Mouse (Mus musculus) heart, postnatal 14 days (tissue): ENCODE results near the gene Plbd2. TPM values are rescaled to one million over a fixed set of nuclear protein-coding genes. Genes with fewer than 3 reads are reported as not detected.

Source experiments
- DNase-seq, 2 experiments: peaks; one replicate each; pipeline ENCODE4 v3.0.0; 2021 to 2022
- intact Hi-C: fragments of 180-260 bp; cut with DNase I; formaldehyde crosslinking; loops from one replicate; pipeline ENCODE4 v1.15.1; 2025
- long read RNA-seq, 2 experiments: library from polyadenylated mRNA; stranded (forward); transcript quantifications; one replicate each; pipeline ENCODE4 v2.0.0; 2021
- total RNA-seq, 2 experiments: library from RNA; stranded (reverse); gene quantifications; 2 replicates each; pipeline ENCODE4 v1.2.3; 2021

Gene Plbd2
- 10 to 100 TPM; 37.5 to 42.2 TPM for total RNA-seq
- long read RNA-seq, experiment 1, full-length matches to known transcripts, result 54 of 65 reads
- long read RNA-seq, experiment 1, partial matches to known transcripts, result 8 of 65 reads
- long read RNA-seq, experiment 1, other reads (novel, unspliced or antisense), result 3 of 65 reads
- long read RNA-seq, experiment 2, full-length matches to known transcripts, result 45 of 58 reads
- long read RNA-seq, experiment 2, partial matches to known transcripts, result 4 of 58 reads
- long read RNA-seq, experiment 2, other reads (novel, unspliced or antisense), result 9 of 58 reads

DNA sequence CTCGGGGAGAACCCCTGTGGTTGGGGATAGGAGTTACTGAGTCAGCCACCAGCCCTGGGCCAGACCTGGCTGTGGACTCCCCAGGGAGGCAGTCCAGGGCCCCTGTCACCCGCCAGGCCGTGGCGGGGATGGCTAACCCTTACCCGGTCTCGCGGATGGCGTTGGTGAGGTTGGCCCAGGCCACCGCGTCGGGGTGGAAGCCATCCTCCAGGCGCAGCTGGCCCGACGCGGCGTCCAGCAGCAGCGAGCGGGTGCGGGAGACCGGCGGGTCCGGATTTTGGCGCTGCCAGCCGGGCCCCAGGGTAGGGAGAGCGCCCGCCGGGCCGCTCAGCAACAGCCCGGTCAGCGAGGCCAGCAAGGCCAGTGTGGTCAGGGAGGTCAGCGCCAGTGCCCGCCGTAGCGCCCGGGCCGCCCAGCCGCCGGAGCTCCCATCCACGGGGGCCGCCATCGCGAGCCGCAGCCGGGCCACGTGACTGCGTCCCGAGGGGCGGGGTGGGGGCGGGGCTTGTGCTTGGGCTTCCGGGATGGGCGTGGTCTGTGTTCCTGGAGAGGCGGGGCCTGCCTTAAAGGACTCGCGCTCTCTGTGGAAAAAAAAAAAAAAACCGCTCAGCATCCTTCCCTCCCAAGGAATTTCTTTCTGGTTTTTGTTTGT lies at the start of gene Plbd2:
Plbd2 (minus strand) TSS at position 482 of the 652 bp plus-strand sequence.
- intact Hi-C loops, result loop anchor here (10.0 kb wide), 2 partner anchors 172 to 242 kb away; partner anchors contain the start of gene Oas2
- peak; percentile 86 to 87 for DNase-seq

DNA sequence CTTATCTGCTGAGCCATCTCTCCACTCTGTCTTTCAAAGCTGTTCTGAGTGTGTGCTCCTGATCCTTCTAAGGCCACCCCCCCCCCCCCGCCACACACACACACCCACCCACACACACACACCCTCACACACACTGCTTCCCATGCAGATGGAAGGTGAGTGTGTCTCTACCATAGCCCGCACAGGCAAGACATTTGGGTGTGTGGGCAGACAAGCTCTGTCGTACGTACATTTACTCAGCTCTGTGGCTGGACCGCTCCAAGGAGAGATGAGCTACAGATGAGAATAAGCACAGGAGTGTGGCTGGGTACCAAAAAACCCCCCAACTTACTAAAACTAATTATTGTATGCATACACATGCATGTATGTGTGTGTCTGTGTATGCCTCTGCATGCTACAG lies 47.2 kb upstream of the Plbd2 start:
- DNase-seq, result no peak
- intact Hi-C loops, result loop anchor here (5.0 kb wide), 1 partner anchor 37 kb away; the partner anchor contains the start of genes Iqcd and Tpcn1

DNA sequence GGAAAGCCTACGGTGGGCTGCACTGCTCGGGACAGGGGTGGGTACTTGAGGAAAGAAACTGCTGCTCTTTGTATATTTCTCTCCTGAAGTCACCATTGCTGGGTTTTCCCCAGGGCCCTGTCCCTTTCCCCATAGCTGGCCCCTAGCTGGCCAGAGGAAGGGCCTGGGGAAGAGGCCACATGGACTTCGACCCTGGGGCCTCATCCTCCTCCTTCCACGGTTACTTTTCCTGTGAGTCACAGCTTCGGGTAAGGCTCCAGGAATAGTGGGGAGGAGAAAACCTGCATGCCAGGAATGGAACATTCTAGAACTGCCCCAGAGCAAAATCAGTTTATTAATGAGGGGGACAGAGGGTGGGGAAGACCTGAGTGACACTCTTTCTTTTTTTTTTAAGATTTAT lies 46.7 kb upstream of the Plbd2 start:
- DNase-seq, result no peak
- intact Hi-C loops, result loop anchor here (5.0 kb wide), 1 partner anchor 37 kb away; the partner anchor contains the start of genes Iqcd and Tpcn1

DNA sequence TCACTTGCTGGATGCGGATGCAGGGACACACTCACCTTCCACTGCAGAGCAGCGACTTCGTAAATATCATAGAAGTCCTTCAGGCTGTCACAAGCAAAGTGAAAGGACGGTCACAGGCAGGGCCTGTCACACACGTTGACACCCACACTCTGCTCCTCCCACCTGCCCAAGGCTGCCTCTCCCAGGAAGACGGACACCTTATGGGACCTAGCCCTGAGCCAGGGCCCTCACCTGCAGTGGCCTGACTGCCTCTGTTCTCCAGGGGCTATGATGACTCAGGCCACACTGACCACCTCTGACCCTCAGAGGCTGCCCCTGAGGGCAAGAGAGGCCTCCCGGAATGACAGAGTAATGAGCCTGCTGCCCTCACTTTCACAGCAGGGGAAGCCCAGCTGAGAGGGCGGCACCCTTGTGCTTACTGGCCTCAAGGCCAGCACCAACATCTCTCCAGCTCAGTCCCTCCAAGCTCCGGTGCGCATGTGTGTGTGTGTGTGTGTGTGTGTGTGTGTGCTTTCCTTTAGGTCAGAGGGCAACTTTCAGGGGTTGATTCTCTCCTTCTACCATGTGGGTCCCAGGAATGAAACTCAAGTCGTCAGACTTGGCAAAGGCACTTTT lies 44.9 kb upstream of the Plbd2 start:
- intact Hi-C loops, result no loop called here
- DNase-seq, result no peak

DNA sequence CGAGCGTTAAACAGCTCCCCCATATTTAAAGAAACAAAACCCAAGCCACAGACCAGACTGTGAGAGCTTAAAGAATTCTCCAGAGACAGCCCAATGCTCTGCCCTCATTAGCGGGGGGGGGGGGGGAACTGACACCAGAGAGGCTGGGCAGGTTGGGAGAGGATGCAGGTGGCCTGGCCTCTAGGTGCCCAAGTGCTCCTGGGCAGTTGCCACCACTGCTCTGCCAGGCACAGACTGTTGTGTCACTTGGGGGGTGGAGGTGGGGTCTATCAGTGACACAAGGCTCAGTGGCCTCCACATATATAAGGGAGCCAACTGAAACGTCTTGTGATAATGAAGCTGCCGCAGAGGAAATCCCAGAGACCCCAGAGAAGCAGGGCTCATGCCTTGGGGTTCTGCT lies 33.2 kb upstream of the Plbd2 start:
- DNase-seq, result no peak
- intact Hi-C loops, result no loop called here

DNA sequence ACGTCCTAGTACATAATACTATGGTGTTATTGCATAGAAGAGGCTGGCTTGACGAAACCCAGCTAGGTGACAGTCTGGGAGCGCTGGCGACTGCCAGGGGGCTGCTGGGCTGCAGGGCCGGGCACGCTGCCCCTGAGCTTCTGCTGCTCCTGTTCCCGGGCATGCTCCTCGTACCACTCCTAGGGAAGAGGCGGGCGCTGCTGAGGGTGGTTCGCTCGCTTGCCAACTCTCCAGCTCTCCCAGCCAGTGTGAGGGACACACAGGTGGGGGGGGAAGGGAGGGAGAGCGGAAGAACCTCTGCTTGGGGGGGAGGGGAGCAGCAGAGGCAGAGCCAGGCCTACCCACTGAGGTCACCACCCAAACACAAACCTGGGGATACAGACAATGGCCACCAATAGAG lies 32.6 kb upstream of the Plbd2 start:
- intact Hi-C loops, result no loop called here
- DNase-seq, result peak; percentile 34 to 52

DNA sequence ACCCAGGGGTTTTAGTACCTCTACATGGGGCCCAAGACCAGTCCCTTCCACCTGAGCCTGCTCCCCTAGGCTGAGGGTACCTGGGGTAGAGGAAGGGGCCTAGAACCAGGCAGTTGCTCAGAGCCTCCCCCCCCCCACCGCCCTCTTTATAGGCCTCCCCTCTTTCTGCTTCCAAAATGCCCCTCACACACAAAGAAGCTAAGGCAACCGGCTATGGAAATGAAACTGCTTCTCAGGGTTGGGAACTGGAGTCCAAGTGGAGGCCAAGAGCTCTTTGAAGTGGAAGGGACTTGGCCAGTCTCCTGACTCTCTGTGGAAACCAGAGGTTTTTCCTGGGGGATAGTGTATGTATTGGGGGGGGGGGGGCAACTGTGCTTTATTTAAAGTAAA lies 31.3 kb upstream of the Plbd2 start:
- intact Hi-C loops, result no loop called here
- no peak for DNase-seq

DNA sequence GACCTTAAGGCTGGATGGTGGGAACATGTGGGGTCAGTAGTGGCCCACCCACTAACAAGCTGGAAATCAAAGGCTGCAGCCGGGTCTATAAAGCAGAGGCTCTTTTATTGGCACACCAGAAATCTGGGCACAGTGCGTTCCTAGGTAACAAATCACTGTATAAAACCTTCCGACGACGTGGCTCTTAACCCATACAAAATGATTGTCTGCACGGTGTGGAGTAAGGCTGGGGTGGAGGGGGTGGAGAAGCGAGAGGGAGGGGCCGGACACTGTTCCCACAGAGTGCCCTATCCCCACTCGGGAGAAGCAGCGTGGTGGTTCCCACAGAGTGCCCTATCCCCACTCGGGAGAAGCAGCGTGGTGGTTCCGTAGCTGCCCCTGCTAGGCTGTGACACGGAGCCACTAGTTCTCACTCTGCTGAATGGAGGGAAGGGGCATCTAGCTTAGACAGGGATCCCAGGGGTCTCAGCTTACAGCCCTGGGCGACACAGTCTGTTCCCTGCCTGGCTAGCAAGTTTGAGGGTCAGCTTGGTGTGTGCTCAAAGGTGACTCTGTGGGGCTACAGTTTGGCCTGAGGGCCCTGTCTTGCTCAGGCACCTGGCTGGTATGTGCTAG lies 30.8 kb upstream of the Plbd2 start:
- no peak for DNase-seq
- intact Hi-C loops, result no loop called here

DNA sequence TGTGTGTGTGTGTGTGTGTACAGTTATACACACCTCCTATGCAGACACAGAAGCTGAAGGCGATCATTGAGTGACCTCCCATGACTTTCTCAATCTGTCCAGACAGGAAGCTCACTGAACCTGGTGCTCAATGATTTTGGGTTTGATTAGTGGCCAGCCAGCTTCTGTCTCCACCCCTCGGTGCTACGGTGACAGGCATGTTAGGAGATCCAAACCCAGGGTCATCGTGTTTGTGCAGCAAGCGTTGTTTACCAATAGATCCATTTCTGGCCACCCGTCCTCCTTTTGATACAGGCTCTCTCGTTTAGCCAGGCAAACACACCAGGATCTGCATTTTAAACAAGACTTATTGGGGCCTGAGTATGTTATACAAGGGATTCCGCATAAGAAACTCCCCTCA lies 28.2 kb upstream of the Plbd2 start:
- intact Hi-C loops, result no loop called here
- no peak for DNase-seq

DNA sequence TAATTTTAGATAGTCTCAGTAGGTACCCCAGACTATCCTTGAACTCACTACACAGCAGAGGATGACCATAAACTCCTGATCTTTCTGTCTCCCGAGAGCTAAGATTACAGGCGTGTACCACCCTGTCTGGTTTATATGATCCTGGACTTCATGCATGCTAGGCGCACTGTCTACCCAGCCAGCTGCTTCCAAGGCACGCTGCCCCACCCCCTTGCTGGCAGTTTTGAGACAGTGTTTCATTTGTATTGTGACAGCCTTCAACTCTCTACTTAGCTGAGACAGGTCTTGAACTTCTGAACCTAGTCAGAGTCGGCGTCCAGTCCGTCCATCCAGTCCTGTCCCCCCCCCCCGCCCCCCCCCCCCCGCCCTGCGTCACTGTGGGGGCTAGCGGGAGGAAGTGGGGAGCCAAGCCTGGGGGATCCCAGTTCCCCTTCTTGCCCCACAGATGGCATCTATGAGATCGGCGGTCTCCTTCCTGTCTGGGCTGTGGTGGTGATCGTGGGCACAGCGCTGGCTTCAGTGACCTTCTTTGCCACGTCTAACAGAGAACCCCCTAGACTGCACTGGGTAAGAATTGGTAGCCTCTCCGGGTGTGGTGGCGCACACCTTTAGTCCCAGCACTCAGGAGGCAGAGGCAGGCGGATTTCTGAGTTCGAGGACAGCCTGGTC lies 24.0 kb upstream of the Plbd2 start:
- intact Hi-C loops, result no loop called here

DNA sequence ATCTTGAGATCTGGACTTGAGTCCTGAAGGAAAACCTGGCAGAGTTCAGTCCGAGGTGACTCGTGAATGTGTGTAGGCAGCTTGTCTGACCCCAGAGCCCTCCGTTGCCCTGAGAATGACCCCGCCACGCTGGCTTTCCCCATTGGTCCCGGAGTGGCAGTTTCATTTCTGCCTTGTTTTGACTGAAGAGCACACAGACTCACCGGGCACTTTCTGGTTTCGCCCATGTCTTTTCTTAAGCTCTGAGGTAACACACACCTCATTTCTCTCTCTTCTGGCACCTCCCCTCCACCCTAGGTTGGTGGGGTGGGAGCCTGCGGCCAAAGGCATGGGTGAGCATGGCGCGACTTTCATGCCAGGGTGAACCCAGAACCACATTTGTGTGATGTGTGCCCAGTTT lies 22.9 kb upstream of the Plbd2 start:
- DNase-seq, result no peak
- intact Hi-C loops, result no loop called here

More for the DNA sequence above, 24.0 kb upstream of the Plbd2 start:
- DNase-seq, result no peak

DNA sequence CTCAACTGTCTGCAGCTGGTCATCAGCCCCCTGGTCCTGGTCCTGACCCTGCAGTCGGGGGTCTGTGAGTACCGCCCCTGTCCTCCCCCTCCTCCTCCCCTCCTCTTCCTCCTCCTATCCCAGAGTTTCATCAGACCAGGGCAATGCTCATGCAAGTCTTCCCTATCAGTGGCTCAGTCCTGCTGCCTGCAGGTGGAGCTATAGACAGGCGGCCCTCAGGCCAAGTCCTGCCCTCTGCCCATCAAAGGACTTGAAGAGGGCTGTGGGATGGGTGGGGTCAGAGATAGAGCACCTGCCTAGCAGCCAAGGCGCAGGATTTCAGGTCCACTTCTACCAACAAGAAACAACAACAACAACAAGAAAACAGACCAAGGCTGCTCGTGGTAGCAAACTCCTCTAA lies 22.3 kb upstream of the Plbd2 start:
- intact Hi-C loops, result no loop called here
- DNase-seq, result no peak

DNA sequence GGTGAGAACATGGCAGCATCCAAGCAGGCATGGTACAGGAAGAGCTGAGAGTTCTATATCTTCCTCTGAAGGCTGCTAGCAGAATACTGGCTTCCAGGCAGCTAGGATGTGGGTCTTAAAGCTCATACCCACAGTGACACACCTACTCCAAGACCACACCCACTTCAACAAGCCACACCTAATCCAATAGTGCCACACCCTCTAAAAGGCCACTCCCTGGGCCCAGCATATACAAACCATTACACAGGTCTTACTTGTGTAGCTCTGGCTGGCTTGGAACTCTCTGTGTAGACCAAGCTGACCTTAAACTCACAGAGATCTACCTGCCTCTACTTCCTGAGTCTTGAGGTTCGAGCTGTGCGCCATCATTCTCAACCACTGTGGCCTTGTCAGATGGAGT lies 21.3 kb upstream of the Plbd2 start:
- intact Hi-C loops, result loop anchor here (5.0 kb wide), 1 partner anchor 83 kb away; no protein-coding TSS in a partner anchor
- no peak for DNase-seq

DNA sequence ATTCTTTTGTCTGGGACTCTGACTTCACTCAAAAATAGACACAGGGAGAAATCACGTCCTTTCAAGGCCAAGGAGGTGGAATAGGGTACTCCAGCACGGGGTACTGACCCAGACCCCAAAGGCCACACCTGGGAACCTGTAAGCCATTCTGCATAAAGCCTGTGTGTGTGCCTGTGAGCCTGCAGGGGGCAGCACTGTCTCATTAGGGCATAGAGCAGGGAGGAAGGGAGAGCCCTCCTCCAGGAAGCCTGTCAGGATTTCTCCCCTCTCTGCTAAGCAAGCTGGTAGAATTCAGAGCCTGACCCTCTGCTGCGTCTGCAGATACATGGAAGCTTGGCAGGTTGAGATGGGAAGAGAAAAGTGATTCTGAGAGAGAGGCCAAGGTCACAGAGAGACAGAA lies 19.2 kb upstream of the Plbd2 start:
- peak; percentile 49 to 58 for DNase-seq
- intact Hi-C loops, result loop anchor here (5.0 kb wide), 1 partner anchor 85 kb away; no protein-coding TSS in a partner anchor

DNA sequence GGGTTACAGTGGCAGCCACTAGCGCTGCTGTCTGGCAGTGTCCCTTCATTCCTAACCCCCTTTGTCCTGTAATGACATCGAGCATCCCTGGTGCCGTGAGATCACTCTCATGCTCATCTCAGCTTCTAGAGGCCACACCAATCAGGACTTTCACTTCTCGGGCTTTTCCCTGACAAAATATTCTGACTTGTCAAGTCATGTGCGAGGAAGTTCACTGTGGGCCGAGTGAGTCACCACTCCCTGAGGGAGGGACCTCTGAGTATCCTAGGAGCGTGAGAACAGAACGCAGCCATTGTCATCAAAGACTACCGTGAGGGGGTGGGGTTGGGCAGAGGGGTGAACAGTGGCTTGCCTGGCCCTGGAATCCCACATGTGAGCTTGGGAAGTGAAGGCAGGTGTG lies 14.1 kb upstream of the Plbd2 start:
- peak; percentile 49 to 65 for DNase-seq
- intact Hi-C loops, result no loop called here

DNA sequence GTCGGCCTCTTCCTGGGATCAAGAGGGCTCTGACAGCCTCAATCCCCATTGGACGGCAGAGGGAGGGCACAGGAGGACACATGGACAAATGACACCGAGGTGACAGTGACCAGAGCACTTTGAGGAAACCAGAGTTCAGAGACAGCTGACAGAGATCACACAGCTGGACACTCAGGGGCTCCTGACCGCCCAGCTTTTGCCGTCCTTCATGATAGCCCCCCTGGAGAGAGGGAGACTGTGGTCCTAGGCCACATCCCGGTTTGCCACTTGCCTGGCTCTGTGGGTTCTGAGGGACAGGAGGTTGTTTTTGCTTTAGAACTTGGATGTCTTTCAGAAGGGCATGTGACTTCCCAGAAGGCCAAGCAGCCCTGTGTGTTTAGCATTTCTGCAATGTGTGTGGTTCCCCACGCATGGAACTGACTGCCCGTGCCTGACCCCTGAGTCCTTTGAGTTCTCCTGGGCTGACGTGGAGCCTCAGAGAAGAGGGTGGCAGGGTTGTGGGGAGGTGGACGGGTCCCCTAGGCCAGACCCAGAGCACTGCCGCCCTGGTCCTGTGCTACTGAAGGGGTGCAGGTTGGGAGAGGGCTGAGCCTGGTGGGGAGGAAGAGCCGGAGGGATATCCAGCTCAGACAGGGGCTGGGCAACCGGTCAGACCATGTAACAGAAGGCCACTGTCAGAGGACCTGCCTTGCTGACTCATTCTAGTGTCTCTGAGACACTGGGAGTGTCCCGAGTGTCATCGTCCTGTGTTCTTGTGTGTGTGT lies 13.0 kb upstream of the Plbd2 start:
- intact Hi-C loops, result no loop called here
- peak; percentile 35 to 39 for DNase-seq

DNA sequence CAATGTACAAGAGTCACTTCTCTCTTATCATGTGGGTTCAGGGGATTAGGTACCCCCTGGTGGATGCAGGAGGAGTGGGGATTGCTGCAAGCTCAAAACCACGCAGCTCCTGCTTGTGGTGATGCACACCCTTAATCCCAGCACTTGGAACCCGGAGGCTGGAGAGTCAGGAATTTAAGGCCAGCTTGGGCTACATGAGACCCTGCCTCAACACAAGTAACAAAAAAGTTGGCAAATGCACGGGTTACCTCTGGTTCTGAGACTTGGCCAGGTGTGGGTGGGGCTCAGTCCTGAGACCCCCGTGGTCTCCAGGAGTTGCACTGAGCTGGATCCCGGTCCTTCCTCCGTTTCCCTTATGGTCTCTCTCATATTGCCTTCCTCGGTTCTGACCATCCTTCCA lies 12.0 kb upstream of the Plbd2 start:
- no peak for DNase-seq
- intact Hi-C loops, result no loop called here

DNA sequence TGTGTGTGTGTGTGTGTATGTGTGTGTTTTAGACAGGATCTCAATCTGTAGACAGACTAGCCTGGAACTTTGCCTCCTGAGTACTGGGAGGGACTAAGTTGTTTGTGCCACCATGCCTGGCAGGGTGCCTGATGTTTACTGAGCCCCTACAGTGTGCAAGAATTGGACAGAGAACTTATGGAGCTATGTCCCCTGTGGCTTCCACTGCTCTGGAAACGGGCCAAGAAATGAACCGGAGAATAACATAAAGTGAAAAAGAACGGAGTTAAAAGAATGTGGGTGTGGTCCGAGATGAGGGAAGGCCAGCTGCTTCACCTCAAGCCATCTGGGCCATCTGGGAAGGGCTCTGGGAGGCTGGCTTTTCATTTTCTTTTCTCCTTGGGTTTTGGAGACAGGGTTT lies 11.3 kb upstream of the Plbd2 start:
- intact Hi-C loops, result loop anchor here (5.0 kb wide), 1 partner anchor 73 kb away; the partner anchor contains the start of genes Iqcd and Tpcn1

DNA sequence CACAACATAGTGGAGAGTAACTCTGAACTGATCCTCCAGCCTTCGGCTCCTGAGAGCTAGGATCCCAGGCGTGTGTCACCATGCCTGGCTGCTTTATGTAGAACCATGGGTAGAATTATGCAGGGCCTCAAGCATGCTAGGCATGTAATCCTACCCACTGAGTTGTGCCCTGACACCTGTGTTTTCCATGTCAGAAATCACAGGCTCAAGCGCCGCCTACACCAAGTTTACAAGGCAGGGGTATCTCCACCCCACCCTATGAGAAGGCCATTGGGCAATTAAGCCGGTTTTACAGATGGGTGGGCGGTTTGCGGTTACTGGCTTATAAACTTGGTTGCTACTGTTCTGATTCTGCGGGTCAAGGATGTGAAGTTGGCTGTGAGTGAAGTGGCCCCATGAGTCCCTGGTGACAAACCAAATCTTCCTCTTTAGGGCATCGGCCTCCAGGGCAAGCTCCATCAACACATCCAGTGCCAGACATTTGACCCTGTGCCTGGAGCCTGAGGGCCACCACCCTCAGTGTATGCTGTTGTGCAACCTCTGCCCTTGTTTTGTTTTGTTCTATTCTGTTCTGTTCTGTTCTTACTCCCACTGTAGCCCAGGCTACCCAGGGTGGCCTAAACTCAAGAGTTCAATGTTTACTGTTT lies 10.7 kb upstream of the Plbd2 start:
- no peak for DNase-seq
- intact Hi-C loops, result loop anchor here (5.0 kb wide), 1 partner anchor 73 kb away; the partner anchor contains the start of genes Iqcd and Tpcn1

More for the DNA sequence above, 11.3 kb upstream of the Plbd2 start:
- DNase-seq, result peak; percentile 48 to 61
